Mouse (Mus musculus): ENCODE results near the gene Dpp6.

GRCm38 (mm10) chr5:27717301-27717700 lies 900.3 kb downstream of the Dpp6 start:
- no peak for TF ChIP-seq CTCF (IDR thresholded peaks at IDR 0.05 in 2 of 3, conservative IDR thresholded peaks at IDR 0.05 in 1 of 3; ENCODE audit: control insufficient read depth in 1 of 3, insufficient read depth in 1 of 3, low read depth in 2 of 3, low read length in 3 of 3, poor library complexity in 1 of 3, severe bottlenecking in 1 of 3)
- no peak for TF ChIP-seq POLR2AphosphoS2 (IDR thresholded peaks at IDR 0.05; ENCODE audit: low read length)
- no peak for TF ChIP-seq EP300 (IDR thresholded peaks at IDR 0.05; ENCODE audit: low read depth in 1 of 2, low read length in 2 of 2)
- no peak for TF ChIP-seq TCF12 (IDR thresholded peaks at IDR 0.05; ENCODE audit: low read depth, low read length)
- no peak for TF ChIP-seq GABPA (IDR thresholded peaks at IDR 0.05; ENCODE audit: low read depth, low read length)
- TF ChIP-seq JUND (IDR thresholded peaks at IDR 0.05; ENCODE audit: low read depth, low read length): no peak
- no peak for TF ChIP-seq MYC (IDR thresholded peaks at IDR 0.05; ENCODE audit: low read depth, low read length)
- no peak for TF ChIP-seq TAL1 (IDR thresholded peaks at IDR 0.05; ENCODE audit: low read length)
- TF ChIP-seq RAD21 (IDR thresholded peaks at IDR 0.05; ENCODE audit: low read depth, low read length): no peak
- TF ChIP-seq NRF1 (IDR thresholded peaks at IDR 0.05; ENCODE audit: insufficient read depth, low read depth, low read length, poor library complexity, severe bottlenecking): no peak
- no peak for TF ChIP-seq POLR2A (IDR thresholded peaks at IDR 0.05; ENCODE audit: control insufficient read depth in 1 of 2, insufficient read depth in 1 of 2, low read depth in 1 of 2, low read length in 2 of 2, poor library complexity in 1 of 2)

All from MEL (cell line).